Mouse (Mus musculus) right cerebral cortex, adult 2 months (tissue): ENCODE measurements around the gene Plcb3.

Source experiments
- DNase-seq, 2 experiments: peaks; one replicate each; pipeline ENCODE4 v3.0.0; 2021 to 2022; ENCODE audit warnings: low spot score in 2 of 2

Plcb3 gene

DNA sequence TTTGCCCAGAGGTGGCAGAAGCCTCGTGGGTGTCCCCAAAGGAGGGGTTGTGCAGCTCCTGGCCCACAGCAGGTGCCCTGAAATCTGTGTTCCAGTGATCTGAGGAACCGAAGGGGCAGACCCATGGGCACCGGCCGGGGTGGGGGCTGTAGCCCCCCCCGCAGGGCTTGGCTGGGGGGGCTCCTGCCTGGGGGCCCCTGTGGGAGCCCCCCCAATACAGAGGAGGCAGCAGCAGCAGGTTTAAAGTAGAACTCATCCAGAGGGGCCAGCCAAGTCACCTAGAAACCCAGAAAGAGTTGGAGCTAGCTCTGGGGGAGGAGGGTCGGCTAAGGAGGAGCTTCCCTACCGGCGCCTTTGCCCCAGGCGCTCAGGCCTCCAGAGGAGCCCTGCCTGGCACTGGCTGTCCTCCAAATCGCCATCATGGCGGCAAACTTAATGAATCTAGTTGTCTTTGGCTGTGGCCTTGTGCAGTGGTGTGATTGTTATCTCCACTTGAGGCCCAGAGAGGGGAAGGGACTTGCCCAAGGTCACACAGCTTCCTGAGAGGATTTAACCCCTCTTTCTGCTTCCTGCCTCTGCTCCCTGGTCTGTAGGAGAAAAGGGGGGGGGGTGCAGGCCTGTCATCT, 5.7 kb downstream of the Plcb3 start:
- DNase-seq: no peak

DNA sequence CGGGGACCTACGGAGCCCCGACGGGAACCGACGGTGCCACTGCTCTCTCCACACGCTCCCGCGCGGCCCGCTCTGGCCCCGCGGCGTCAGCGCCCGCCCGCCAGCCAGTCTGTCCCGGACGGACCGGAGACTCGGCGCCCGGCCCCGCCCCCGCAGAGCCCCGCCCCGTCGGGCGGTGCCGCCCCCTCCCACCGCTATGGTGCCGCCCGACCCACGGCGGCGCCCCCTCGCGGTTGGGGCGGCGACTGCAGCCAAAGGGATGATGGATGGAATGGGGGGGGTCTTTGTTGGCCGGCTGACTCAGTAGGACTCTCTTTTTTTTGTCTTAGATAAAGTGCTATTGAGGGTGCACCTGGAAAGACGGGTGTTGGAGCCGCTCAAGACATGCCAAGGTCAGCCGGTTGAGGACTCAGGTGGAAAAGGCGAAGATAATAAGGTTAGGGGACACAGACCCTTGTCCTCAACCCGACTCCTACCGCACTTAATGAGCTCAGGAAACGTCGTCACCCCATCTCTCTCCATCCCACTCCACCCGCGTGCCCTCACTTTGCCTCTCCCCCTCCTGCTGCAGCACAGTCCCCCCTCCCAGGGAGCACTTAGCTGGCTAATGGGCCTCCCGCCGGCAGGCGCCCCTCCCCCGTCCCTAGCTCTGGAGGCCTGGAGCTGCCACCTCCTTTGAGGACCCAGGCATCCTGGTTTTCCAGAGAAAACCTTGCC, 6.4 kb downstream of the Plcb3 start:
- DNase-seq: no peak

DNA sequence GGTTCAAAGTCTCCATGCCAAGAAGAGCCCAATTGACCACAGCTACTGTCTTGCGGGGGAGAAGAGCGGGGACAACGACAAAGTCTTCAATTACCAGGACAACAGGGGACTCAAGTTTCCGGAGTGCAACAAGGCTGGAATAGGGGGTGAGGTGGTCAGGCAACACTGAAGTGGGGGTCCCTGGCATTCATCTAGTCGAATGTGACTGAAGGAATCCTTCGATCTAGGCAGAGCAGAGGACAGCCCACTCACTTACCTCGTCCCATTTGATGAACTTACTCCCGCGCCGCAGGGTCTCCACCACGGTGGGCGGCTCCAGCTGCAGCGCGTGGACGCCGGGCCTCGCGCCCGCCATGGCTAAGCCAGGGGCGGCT, 7.0 kb downstream of the Plcb3 start:
- DNase-seq: no peak

DNA sequence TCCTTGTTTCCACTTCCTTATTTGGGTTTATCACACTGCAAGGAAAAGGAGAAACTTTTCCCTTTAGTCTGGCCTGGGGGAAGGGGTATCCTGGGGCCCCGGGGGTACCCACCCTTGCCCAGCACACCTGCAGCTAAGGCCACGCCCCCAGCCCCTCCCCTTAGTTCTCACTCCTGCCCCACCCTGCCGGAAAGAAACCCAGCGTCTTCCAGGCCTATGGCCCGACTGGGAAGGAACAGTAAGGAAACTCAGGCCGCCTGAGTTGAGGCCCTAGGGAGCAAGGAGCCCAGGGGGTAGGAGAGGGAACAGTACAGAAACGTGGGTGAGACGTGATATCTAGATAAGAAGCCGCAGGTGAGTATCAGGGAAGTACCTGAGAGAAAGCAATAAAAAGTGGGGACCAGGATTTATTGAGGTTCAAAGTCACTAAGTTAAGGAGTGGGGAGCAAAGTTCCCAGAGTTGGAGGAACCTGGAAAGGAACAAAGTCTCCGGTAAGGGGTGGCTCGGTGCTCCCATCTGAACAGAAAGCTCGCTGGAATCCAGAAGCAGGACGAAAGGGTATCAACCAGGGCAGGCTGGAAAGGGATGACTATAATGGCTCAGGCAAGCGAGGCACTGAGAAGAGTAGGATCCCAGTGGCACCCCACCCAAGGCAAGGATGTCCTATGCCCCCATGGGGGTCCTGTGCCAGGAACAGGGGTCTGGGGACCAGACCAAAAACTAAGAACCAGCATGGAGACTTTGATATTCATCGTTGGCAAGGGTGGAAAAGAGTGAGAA, 7.6 kb downstream of the Plcb3 start:
- DNase-seq: no peak

DNA sequence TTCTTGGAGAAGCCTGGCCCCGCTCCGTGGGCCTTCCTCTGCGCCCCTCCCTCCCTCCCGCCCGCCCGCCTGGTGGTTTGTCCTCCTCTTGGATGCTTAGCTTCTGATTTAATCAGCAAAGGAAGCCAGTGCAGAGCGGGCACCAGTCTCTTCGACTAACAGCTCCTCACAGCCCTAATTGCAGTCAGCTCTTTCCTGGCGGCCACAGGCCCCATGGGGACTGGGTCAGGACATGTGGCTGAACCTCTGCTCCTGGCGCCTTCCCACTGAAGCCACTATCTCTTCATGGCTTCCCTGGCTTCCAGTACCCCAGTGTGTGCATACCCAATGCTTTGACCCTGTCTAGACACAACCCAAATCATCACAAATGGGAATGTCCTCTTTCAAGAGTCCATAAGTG, 19.8 kb downstream of the Plcb3 start:
- DNase-seq: no peak

DNA sequence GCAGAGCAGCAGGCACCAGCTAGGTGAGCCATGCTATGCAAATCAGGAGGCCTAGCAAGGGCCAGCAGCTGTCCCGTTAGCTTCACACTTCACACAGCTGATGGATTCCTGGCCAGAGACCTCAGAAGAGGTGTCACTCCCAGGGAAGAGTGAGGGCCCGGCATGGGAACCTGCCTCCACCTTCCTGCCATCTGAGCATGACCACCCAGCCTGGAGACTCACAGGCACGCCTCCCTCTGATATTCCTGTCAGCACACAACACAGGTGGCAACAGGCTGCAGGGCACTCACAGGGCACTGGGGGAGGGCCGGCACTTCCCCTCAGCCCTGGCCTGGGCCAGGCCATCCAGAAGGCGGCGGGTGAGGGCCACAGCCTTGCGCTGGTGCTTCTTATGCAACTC, 20.8 kb downstream of the Plcb3 start:
- DNase-seq: no peak

DNA sequence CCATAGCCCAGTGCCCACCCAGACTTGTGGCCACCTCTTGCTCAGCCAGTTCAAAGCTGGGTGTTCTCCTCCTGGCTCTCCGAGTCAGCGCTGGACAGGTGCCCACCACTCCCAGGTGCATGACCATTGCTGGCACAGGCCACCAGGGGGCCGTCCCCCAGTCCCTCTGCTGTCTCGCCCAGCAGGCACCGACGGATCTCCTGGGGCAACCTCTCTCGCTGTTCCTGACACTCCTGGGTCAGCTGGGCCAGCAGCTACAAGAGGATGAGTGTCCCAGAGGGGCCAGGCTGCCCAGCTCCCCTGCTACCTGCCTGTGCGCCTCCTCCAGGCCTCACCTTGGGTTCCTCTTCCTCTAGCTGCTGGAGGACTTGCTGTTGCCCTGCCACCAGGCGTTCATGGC, 22.2 kb downstream of the Plcb3 start:
- no peak for DNase-seq

DNA sequence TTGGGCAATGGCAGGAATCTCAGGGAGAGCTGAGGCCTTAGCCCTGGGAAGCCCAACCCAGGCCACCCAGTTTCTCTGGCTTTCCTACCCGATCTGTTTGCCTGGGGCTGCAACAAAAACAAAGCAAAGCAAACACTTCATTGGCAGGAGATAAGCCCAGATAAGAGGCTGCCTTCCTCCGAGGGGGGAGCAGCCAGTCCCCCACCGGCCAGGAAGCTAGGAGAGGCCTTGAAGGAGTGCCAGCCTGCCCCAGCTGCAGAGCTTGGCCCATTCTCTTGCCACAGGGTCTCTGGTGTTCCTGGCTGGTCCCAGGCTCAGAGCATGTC, 23.6 kb downstream of the Plcb3 start:
- DNase-seq: no peak

DNA sequence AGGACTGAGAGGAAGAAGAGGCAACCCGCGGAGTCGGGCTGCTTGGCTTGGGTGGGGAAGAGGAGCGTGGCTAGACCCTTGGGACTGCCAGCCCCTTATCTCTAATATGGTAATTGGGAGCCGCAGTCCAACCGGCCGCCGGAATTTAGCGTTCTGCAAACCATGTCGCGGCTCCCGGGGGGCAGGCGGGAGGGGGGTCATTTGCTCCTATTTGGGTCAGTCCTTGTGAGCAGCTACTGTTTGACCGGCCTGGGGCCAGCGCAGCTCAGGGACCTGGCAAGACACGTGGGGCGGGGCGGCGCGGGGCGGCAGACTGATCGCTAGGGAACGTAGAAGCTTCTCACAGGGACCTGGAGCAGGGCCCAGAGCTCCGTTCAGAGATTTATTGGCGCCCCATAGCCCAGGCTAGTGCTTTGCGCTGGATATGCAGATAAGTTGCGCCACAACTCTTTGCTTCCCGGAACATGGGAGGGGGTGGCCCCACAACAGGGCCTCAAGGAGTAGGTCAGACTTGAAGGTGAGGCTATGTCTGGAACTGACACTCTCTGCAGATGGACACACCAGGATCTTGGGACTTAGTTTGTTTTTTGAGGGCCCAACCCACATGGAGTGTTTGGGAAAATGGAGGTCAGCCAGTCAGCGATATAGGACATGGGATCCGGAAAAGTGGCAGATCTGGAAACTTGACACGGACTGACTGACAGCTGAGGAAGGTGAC, 24.1 kb downstream of the Plcb3 start:
- DNase-seq: peak; percentile 60 to 73

DNA sequence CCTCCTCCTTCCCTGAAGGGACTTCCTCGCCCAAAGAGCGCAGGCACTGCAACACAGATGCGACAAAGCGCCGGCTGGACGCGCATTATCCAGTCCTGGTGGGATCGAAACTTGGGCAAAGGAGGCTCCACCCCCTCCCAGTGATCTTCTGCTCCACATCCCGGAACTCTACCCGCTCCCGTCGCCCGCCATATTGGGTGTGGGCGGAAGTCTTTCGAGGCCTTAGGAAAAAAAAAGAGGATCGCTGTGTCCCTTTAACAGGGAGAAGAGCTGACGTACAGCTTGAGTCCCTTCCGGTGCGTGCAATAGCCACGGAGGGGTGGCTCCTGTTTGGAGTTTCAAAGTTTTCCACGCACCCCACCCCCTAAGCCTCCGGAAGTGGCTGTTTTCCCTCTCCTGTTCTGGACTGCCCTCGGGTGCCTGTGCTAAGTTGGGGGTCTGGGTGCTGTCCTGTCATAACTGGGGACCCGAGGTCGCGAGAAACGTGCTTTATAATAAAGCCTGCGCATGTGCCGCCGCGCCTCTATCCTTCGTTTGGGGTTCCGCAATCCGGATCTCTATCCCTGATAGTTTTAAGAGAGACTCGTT, 24.8 kb downstream of the Plcb3 start:
- peak; percentile 93 to 96 for DNase-seq

DNA sequence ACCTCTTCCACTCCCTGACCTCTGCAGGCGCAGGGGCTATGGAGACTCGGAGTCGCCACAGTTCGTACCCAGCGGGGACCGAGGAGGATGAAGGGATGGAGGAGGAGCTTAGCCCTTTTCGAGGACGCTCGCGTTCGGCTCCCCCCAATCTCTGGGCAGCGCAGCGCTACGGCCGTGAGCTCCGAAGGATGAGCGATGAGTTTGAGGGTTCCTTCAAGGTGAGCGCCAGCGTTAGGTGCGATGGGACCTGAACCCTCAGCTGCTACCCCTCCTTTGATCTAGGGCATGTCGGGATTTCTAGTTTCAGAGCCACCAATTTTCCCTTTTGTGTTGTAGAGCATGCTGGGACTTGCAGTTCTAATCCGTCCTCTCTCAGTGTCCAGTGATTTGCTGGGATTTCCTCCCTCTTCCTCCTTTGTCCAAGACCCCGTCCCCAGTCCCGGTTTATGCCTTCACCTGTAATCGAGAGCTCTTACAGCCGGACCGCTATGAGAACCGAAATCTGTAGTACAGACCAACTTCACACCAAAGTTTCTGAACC, 25.6 kb downstream of the Plcb3 start:
- peak; percentile 64 to 72 for DNase-seq

DNA sequence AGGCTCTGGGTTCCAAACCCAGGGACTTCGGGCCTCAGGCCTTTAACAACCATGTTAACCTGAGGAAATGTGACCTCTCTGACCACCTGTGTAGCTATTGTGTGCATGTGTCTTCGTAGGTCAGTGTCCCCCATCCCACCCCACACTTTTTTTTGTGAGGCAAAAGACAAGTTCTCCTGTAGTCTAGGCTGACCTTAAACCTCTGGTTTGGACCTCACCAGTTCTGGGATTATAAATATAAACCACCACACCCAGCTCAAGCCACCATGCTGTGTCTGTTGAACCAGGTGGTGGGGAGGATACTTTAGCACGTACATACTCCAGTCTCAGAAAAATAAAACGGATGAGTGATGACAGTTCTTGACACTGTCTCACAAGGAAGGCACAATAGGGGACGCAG, 26.3 kb downstream of the Plcb3 start:
- no peak for DNase-seq

DNA sequence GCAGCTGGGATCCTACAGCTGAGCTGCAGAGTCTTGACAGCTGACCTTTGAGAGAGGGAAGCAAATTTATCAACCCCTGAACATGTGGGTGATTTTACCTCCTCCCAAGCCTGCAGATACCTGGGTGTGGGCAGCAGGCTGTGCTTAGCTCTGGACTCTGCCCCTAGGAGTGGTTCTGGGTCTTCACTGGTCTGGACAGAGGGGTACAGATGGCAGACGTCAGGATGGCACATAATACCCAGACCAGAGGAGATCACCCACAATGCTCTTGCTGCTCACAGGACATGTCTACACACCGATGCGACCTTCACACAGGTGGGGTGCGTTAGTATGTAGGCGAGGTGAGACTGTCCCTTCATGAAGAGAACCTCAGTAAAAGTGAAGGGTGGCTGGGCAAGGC, 26.7 kb downstream of the Plcb3 start:
- no peak for DNase-seq

DNA sequence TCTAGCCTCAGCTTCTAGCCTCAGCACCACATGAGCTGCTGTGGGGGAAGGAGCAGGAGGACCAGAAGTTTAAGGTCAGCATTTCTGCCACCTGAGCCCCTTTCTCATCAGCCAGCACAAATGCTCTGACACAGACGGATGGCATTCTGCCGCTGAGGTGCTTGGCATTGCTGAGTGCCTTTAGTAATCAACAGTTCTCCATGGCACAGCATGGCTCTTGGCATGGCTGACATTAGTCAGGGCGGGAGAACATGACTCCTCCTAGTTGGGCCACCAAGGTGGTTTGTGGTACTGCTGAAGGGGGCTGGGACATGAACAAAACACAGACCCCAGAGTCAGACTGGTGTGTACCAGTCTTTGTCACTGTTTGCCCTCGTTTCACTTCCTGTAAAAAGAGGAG, 28.1 kb downstream of the Plcb3 start:
- no peak for DNase-seq

DNA sequence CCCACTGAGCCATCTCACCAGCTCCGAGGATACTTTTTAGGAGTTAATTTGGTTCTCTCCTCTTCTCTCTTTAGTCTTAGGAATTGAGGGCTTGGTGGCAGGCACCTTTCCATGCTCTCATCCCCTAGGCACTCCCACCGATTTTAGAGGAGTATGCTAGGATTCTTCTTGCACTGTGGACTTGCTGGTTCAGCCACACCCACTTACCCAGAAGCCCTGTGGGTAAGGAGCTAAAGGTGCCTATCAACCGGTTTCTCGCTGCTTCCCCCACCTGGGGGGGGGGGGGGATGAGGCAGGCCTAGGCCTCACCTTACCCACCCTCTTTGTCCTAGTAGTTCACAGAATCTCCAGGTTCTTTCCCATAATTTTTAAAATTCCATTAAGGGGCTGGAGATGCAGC, 28.5 kb downstream of the Plcb3 start:
- DNase-seq: no peak

DNA sequence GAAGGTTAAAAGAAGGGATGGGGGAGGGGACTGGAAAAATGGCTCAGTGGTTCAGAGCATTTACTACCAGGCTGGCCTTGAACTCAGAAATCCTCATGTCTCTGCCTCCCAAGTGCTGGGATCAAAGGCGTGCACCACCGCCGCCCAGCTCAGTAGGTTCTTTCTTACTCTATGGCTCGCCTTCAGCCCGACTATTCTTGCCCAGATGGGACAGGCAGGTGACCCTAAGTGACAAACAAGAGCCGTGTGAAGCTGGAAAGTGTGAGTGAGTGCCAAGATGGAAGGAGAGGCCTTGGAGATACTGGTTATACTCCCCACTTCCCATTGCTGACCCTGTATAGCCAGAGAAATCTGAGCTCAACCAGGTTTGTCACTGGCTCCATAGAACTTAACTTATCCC, 32.6 kb downstream of the Plcb3 start:
- DNase-seq: no peak

DNA sequence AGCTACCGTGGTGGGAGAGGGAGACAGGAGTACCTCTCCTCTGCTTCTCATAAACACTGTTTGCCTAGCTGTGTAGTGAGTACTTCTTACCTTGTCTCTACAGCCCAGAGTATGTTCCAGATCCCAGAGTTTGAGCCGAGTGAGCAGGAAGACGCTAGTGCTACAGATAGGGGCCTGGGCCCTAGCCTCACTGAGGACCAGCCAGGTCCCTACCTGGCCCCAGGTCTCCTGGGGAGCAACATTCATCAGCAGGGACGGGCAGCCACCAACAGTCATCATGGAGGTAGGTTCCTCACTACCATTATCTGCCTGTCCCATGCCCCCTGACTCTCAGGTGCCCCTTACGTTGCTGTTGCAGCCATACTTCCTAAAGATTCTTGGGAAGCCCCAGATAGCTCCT, 33.5 kb downstream of the Plcb3 start:
- DNase-seq: no peak

DNA sequence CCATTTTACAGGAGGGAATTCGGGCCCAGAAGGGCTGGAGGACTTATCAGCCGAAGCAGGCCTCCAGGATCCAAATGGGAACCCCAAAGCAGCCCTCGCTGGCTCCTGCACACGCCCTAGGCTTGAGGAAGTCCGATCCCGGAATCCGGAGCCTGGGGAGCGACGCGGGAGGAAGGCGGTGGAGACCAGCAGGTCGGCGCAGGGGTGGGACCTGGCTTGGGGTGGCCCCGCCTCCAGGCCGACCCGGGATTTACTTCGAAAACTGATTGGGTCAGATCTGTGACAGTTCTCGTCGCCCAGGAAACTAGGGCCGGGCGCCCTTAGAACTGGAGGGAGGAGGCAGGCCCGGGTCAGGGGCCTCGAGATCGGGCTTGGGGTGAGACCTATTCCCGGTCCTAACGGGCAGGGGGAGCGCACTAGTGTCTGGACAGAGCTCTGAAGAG, 34.0 kb downstream of the Plcb3 start, which contains the start of gene Gpr137:
Gene Gpr137 (minus strand): TSS at position 232 of the 443 bp plus-strand sequence.
- DNase-seq: peak; percentile 93 to 94

DNA sequence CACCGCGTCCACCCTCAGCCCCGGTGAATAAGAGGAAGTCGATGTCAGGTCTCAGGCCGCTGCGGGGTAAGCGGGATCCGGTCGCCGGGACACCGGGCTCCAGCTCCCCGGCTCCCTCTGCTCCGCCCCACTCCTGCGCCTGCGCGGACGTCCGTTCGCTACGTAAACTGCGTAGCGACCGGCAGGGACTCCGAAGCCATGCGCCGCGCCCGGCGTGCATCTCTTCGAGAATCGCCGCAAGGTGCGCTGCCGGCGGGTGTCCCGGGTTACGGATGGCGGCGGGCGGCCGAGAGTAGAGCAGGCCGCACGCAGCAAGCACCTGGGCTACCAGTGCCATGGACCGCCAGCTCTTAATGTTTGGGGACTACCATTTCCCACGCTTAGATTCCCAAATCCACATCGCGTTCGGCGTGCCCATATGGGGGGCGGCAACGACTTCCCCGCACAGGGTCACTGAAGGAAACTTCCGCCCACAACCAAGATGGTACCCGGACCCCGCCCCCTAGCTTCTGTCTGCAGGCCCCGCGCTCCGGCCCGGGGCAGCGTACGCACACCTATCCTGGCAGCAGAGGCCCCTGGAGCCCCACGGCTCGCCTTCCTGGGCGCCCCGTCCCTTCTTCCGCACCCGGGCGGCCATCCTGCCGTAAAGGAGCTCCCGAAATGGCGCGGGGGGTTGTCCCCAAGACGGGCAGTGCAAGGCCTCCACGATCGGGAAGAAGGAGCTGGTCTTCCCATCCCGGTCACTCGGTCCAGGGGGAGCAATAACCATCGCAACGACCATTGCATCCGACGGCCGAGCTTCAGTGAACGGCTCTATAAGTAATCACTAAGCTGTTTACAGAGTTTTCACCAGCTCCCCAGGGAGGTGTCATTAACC, 34.7 kb downstream of the Plcb3 start, which contains the start of gene Bad:
Gene Bad (plus strand): TSS at position 490 of the 877 bp plus-strand sequence.
- DNase-seq: peak; percentile 94 to 95
